Mouse (Mus musculus): ENCODE data around the gene Crocc. TPM values are rescaled to one million over a fixed set of nuclear protein-coding genes. Genes with fewer than 3 reads are reported as not detected.

The Crocc gene
- polyA plus RNA-seq (2012; rRNA removed): 12.1 and 15.6 TPM in 2 replicates

GRCm38 (mm10) chr4:141060426-141061301 lies at the start of gene Crocc:
TSS of gene Crocc (minus strand) at chr4:141060550.

GRCm38 (mm10) chr4:141088033-141088432 lies 27.7 kb upstream of the Crocc start, which contains the start of gene Spata21:
TSS of gene Spata21 (plus strand) at chr4:141088333.

GRCm38 (mm10) chr4:141077681-141078509 lies 17.5 kb upstream of the Crocc start, which contains the start of gene Necap2:
TSS of gene Necap2 (minus strand) at chr4:141078357.

GRCm38 (mm10) chr4:141010118-141010517 lies 50.2 kb downstream of the Crocc start, which contains the start of gene Mfap2:
TSS of gene Mfap2 (plus strand) at chr4:141010418.

GRCm38 (mm10) chr4:140986711-140987395 lies 73.5 kb downstream of the Crocc start, which contains the start of gene Atp13a2:
TSS of gene Atp13a2 (plus strand) at chr4:140986873.

Other genes starting within 250 kb of the Crocc start
- gene Padi3, start 249.9 kb downstream of the Crocc start, polyA plus RNA-seq (2012; rRNA removed): 0.03 TPM in 2 replicates
- 0.06 TPM in 1 of 2 replicates, not detected in the other for gene Padi1, start 214.8 kb downstream of the Crocc start, polyA plus RNA-seq (2012; rRNA removed)
- 2.5 and 3.7 TPM in 2 replicates for gene Padi2, start 154.2 kb downstream of the Crocc start, polyA plus RNA-seq (2012; rRNA removed)
- gene Sdhb, start 99.3 kb downstream of the Crocc start, polyA plus RNA-seq (2012; rRNA removed): 270 and 297 TPM in 2 replicates
- gene Atp13a2, start 73.7 kb downstream of the Crocc start, polyA plus RNA-seq (2012; rRNA removed): 95.4 and 105 TPM in 2 replicates
- gene Mfap2, start 50.1 kb downstream of the Crocc start, polyA plus RNA-seq (2012; rRNA removed): 27.4 and 31.3 TPM in 2 replicates
- gene Necap2, start 17.8 kb upstream of the Crocc start, polyA plus RNA-seq (2012; rRNA removed): 95.4 and 103 TPM in 2 replicates
- gene Spata21, start 27.8 kb upstream of the Crocc start, polyA plus RNA-seq (2012; rRNA removed): 0.10 TPM in 1 of 2 replicates, not detected in the other
- gene Szrd1, start 79.2 kb upstream of the Crocc start, polyA plus RNA-seq (2012; rRNA removed): 67.9 and 69.4 TPM in 2 replicates
- 13.2 and 13.4 TPM in 2 replicates for gene Fbxo42, start 87.4 kb upstream of the Crocc start, polyA plus RNA-seq (2012; rRNA removed)
- gene Rsg1, start 153.4 kb upstream of the Crocc start, polyA plus RNA-seq (2012; rRNA removed): 2.5 and 3.6 TPM in 2 replicates
- gene Arhgef19, start 178.9 kb upstream of the Crocc start, polyA plus RNA-seq (2012; rRNA removed): 23.9 and 27.9 TPM in 2 replicates
- gene Epha2, start 240.7 kb upstream of the Crocc start, polyA plus RNA-seq (2012; rRNA removed): 13.9 and 17.4 TPM in 2 replicates